Mouse (Mus musculus): Measurements from ENCODE around the gene Lrmda. TPM values are rescaled to one million over a fixed set of nuclear protein-coding genes. Genes with fewer than 3 reads are reported as not detected.

The Lrmda gene
- polyA plus RNA-seq, 1 experiment: 0.65 TPM

GRCm38 (mm10) chr14:22109423-22109822 lies 89.9 kb downstream of the Lrmda start:
- no peak overlapping the region for H3K4me3 ChIP-seq (ENCODE audit: insufficient read depth, low read length)
- no peaks in the 10 kb centered on the region for H3K4me1 ChIP-seq (ENCODE audit: control insufficient read depth, insufficient read depth, low read length)
- no peak overlapping the region for H3K27ac ChIP-seq (ENCODE audit: insufficient read depth, low read length)
- TF ChIP-seq CTCF (IDR thresholded peaks at IDR 0.05; ENCODE audit: extremely low read depth, insufficient read depth, low read length) (no peak), POLR2A (IDR thresholded peaks at IDR 0.05; ENCODE audit: extremely low read depth, insufficient read depth, low read length) (no peak)

DNA sequence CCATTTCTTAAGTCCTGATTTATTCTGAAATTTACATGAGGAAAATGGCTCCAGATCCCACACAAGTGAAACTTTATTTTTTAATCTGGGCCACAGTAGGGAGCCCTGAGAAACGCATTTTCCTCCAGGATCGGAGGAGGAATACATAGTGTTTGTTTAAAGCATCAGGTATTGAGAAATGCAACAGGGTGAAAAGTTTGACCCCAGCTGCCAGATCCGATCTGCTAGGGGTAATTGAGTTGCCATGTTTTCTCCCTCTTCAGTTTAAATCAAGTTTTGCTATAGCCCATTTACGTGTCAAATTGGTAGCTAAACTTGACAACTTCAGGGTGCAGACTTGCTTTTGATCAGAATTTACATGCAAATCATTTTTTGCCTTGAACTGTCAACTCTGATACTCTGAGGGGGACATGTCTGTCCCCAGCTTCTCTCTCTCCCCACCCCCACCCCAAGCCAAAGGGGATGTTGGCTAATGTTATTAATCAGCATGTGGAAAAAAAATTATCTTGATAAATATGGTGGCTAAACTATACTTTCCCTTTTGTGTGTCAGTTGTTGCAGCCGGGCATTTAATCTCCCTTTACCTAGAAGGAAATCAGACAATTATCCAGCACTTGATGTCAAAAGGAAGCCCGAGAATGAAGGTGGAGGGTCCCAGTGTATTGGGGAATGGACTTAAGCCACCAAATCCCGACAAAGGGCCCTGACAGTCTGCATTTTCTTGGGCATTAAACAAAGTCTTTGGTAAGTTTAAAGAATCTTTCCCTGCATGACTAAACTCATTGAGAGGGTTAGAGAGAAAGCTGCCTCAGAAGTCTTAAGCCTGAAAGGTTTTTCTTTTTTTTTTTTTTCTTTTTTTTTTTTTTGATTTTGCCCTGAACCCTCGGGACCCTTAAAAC lies 94.2 kb downstream of the Lrmda start:
- TF ChIP-seq CTCF (IDR thresholded peaks at IDR 0.05; ENCODE audit: extremely low read depth, insufficient read depth, low read length): no peak
- no peak for TF ChIP-seq POLR2A (IDR thresholded peaks at IDR 0.05; ENCODE audit: extremely low read depth, insufficient read depth, low read length)
- Histone ChIP-seq H3K4me1 (ENCODE audit: control insufficient read depth, insufficient read depth, low read length) (no peaks in the 10 kb centered on the region), H3K4me3 (ENCODE audit: insufficient read depth, low read length) (no peak overlapping the region), H3K27ac (ENCODE audit: insufficient read depth, low read length) (no peak overlapping the region)

- H3K4me1 ChIP-seq (ENCODE audit: control insufficient read depth, insufficient read depth, low read length): no peaks in the 10 kb centered on the region; the same call in 1 of the 2 replicates
- no peak overlapping the region for H3K4me3 ChIP-seq (ENCODE audit: insufficient read depth, low read length)
- TF ChIP-seq POLR2A (IDR thresholded peaks at IDR 0.05; ENCODE audit: extremely low read depth, insufficient read depth, low read length) (no peak), CTCF (IDR thresholded peaks at IDR 0.05; ENCODE audit: extremely low read depth, insufficient read depth, low read length) (no peak)
- no peak overlapping the region for H3K27ac ChIP-seq (ENCODE audit: insufficient read depth, low read length)
These were observed 95.3 kb downstream of the Lrmda start for GRCm38 (mm10) chr14:22114651-22115351.

- no peak for TF ChIP-seq CTCF (IDR thresholded peaks at IDR 0.05; ENCODE audit: extremely low read depth, insufficient read depth, low read length)
- no peak for TF ChIP-seq POLR2A (IDR thresholded peaks at IDR 0.05; ENCODE audit: extremely low read depth, insufficient read depth, low read length)
- Histone ChIP-seq H3K4me3 (ENCODE audit: insufficient read depth, low read length) (no peak overlapping the region), H3K27ac (ENCODE audit: insufficient read depth, low read length) (no peak overlapping the region), H3K4me1 (ENCODE audit: control insufficient read depth, insufficient read depth, low read length) (no peaks in the 10 kb centered on the region; the same call in 1 of the 2 replicates)
These were observed 98.6 kb downstream of the Lrmda start for GRCm38 (mm10) chr14:22118096-22118495.

- TF ChIP-seq CTCF (IDR thresholded peaks at IDR 0.05; ENCODE audit: extremely low read depth, insufficient read depth, low read length) (no peak), POLR2A (IDR thresholded peaks at IDR 0.05; ENCODE audit: extremely low read depth, insufficient read depth, low read length) (no peak)
- no peak overlapping the region for H3K4me3 ChIP-seq (ENCODE audit: insufficient read depth, low read length)
- no peak overlapping the region for H3K27ac ChIP-seq (ENCODE audit: insufficient read depth, low read length)
- no peaks in the 10 kb centered on the region; the same call in 1 of the 2 replicates for H3K4me1 ChIP-seq (ENCODE audit: control insufficient read depth, insufficient read depth, low read length)
These were observed 99.0 kb downstream of the Lrmda start for GRCm38 (mm10) chr14:22118512-22118911.

DNA sequence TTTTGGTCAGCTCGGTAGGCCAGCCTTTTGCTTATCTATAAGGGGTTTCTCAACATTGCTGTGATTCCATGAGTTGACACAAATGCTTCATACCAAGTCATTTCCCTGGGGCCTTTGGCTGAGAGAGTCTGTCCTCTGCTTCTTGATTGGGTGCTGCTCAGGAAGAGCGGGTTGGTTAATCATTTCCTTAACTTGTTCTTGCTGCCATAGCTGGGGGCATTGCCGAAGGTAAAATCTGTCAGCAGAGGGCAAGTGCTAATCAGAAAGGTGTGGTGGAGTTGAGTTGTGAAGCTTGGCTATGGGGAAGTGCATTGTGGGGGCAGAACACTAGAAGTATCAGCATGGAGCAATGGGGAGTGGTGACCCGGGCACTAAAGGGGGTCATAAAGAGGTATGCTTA lies 106.8 kb downstream of the Lrmda start:
- H3K4me1 ChIP-seq (ENCODE audit: control insufficient read depth, insufficient read depth, low read length): no peaks in the 10 kb centered on the region
- TF ChIP-seq POLR2A (IDR thresholded peaks at IDR 0.05; ENCODE audit: extremely low read depth, insufficient read depth, low read length) (no peak), CTCF (IDR thresholded peaks at IDR 0.05; ENCODE audit: extremely low read depth, insufficient read depth, low read length) (no peak)

GRCm38 (mm10) chr14:22126859-22127258 lies 107.3 kb downstream of the Lrmda start:
- TF ChIP-seq POLR2A (IDR thresholded peaks at IDR 0.05; ENCODE audit: extremely low read depth, insufficient read depth, low read length) (no peak), CTCF (IDR thresholded peaks at IDR 0.05; ENCODE audit: extremely low read depth, insufficient read depth, low read length) (no peak)
- no peak overlapping the region for H3K27ac ChIP-seq (ENCODE audit: insufficient read depth, low read length)
- H3K4me1 ChIP-seq (ENCODE audit: control insufficient read depth, insufficient read depth, low read length): no peaks in the 10 kb centered on the region
- H3K4me3 ChIP-seq (ENCODE audit: insufficient read depth, low read length): no peak overlapping the region

More for the DNA sequence above, 106.8 kb downstream of the Lrmda start:
- Histone ChIP-seq H3K27ac (ENCODE audit: insufficient read depth, low read length) (no peak overlapping the region), H3K4me3 (ENCODE audit: insufficient read depth, low read length) (no peak overlapping the region)

DNA sequence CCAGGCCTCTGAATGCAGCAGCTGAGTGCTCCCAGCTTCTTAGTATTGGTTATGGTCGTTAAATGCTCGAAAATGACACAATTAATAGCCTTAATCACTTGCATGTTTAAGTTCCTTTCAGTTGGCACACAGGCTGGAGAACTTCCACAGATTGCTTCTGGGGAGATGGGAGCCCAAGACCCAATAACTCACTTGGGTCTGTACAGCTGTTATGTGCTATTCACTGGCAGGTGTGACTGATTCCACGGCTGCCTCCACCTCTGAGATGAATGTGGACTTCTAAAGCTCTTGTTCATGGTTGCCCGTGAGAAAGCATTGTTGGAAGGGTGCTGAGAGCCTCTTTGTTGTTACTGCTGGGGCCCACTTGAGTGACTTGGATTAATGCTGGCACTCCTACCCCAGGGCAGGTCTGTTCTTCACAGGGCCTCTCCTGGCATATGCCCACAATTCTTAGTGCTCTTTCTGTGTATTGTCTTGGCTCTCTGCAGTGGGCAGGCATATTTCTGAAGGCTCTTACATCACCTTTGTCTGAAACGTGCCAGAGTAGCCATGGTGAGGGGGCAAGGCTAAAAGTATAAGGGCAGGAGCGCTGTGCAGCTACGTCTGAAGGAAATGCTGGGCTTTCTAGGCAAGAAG lies 111.6 kb downstream of the Lrmda start:
- no peaks in the 10 kb centered on the region for H3K4me1 ChIP-seq (ENCODE audit: control insufficient read depth, insufficient read depth, low read length)
- no peak for TF ChIP-seq POLR2A (IDR thresholded peaks at IDR 0.05; ENCODE audit: extremely low read depth, insufficient read depth, low read length)
- no peak for TF ChIP-seq CTCF (IDR thresholded peaks at IDR 0.05; ENCODE audit: extremely low read depth, insufficient read depth, low read length)
- no peak overlapping the region for H3K4me3 ChIP-seq (ENCODE audit: insufficient read depth, low read length)
- no peak overlapping the region for H3K27ac ChIP-seq (ENCODE audit: insufficient read depth, low read length)

- H3K4me1 ChIP-seq (ENCODE audit: control insufficient read depth, insufficient read depth, low read length): no peaks in the 10 kb centered on the region
- no peak overlapping the region for H3K27ac ChIP-seq (ENCODE audit: insufficient read depth, low read length)
- no peak overlapping the region for H3K4me3 ChIP-seq (ENCODE audit: insufficient read depth, low read length)
- TF ChIP-seq CTCF (IDR thresholded peaks at IDR 0.05; ENCODE audit: extremely low read depth, insufficient read depth, low read length): no peak
- no peak for TF ChIP-seq POLR2A (IDR thresholded peaks at IDR 0.05; ENCODE audit: extremely low read depth, insufficient read depth, low read length)
These were observed 119.8 kb downstream of the Lrmda start for GRCm38 (mm10) chr14:22139281-22139680.
